Mouse (Mus musculus) cerebellum, adult 2 months (tissue): ENCODE data around the gene Rpl13a.

Experiments used
- CTCF ChIP-seq: fragments of 200-500 bp; IDR thresholded peaks from 2 replicates; pipeline ENCODE4 v1.5.1; 2011; ENCODE audit warnings: low read depth, mild to moderate bottlenecking, control low read depth, low read length, moderate library complexity, borderline replicate concordance; ENCODE audit not compliant: insufficient read depth
- POLR2A ChIP-seq: fragments of 200-500 bp; IDR thresholded peaks from 2 replicates; pipeline ENCODE4 v1.6.1; 2011; ENCODE audit warnings: low read length, control low read depth, borderline replicate concordance; ENCODE audit not compliant: insufficient read depth

GRCm38 (mm10) chr7:45123186-45123570 lies 5.4 kb downstream of the Rpl13a start:
- TF ChIP-seq POLR2A (no peak), CTCF (no peak)
